Mouse (Mus musculus) layer of hippocampus, adult 2 months (tissue): Measurements from ENCODE around the gene Pparg. TPM values are rescaled to one million over a fixed set of nuclear protein-coding genes. Genes with fewer than 3 reads are reported as not detected.
A peak's percentile ranks its signal among the peaks of the same experiment; 100 is the strongest.

Source experiments
- DNase-seq, 2 experiments: peaks; one replicate each; pipeline ENCODE4 v3.0.0; 2022; ENCODE audit warnings: low spot score in 2 of 2
- H3K27ac ChIP-seq: fragments of 200-600 bp; 2 replicates; pipeline ENCODE4 v1.8.1; 2022
- H3K4me3 ChIP-seq: fragments of 200-600 bp; 2 replicates; pipeline ENCODE4 v1.8.1; 2022; ENCODE audit warnings: mild to moderate bottlenecking
- CTCF ChIP-seq: fragments of 200-600 bp; conservative IDR thresholded peaks from 2 replicates; pipeline ENCODE4 v1.8.1; 2022; ENCODE audit warnings: antibody characterized with exemption, mild to moderate bottlenecking, moderate library complexity
- total RNA-seq, 2 experiments: library from RNA; stranded (reverse); gene quantifications; 2 replicates each; pipeline ENCODE4 v1.2.3; 2021

The Pparg gene
- total RNA-seq, 2 experiments from 2014 or later: 2.8 to 3.0 TPM

- no peak overlapping the region for H3K27ac ChIP-seq
- H3K4me3 ChIP-seq: no peak overlapping the region
- no peak for DNase-seq
- TF ChIP-seq CTCF: no peak
These were observed 175.4 kb downstream of the Pparg start for GRCm38 (mm10) chr6:115536169-115536568.

- H3K27ac ChIP-seq: 0 out of 2 replicates have a peak overlapping the region, but pooled peaks have one; percentile 19
- peak; percentile 93 for TF ChIP-seq CTCF
- peak; percentile 76 to 86 for DNase-seq
- peak overlapping the region; percentile 39 for H3K4me3 ChIP-seq
These were observed 178.1 kb downstream of the Pparg start for GRCm38 (mm10) chr6:115538645-115539429.

Other genes starting within 250 kb of the Pparg start
- gene Syn2, start 226.0 kb upstream of the Pparg start, total RNA-seq: 100 to 1,000 TPM; 564 to 608 TPM
- gene Gm17482, start 133.6 kb upstream of the Pparg start, total RNA-seq: not detected
- 10 to 100 TPM; 19.4 to 22.6 TPM for gene Timp4, start 108.7 kb upstream of the Pparg start, total RNA-seq
- gene Tsen2, start 183.7 kb downstream of the Pparg start, total RNA-seq: 10 to 100 TPM; 26.2 to 27.1 TPM
- gene Mkrn2os, start 231.6 kb downstream of the Pparg start, total RNA-seq: not detected
- gene Mkrn2, start 241.0 kb downstream of the Pparg start, total RNA-seq: 10 to 100 TPM; 31.6 to 35.4 TPM